Mouse (Mus musculus) forebrain, postnatal 0 days (tissue): Measurements from ENCODE around the gene BC052040. TPM values are rescaled to one million over a fixed set of nuclear protein-coding genes. Genes with fewer than 3 reads are reported as not detected.

Experiments
- ATAC-seq: fragments of 200-750 bp; cut with Nextera tagmentation; 2 replicates; pipeline ENCODE4 v1.8.0; 2017; ENCODE audit warnings: mild to moderate bottlenecking, moderate library complexity
- DNase-seq: peaks from one replicate; pipeline ENCODE4 v3.0.0-alpha.2; 2015
- H3K27ac ChIP-seq: fragments of 300-500 bp; sonication (generic); 2 replicates; pipeline ENCODE4 v1.5.1; 2014; ENCODE audit warnings: low read depth, mild to moderate bottlenecking, antibody characterized with exemption, low read length, moderate library complexity, mixed read lengths
- H3K27me3 ChIP-seq: fragments of 300-500 bp; sonication (generic); 2 replicates; pipeline ENCODE4 v1.6.1; 2014; ENCODE audit warnings: mild to moderate bottlenecking, low read length, mixed read lengths; ENCODE audit not compliant: insufficient read depth
- H3K36me3 ChIP-seq: fragments of 300-500 bp; sonication (generic); 2 replicates; pipeline ENCODE4 v1.6.1; 2014; ENCODE audit warnings: mild to moderate bottlenecking, moderate library complexity; ENCODE audit not compliant: insufficient read depth
- H3K4me1 ChIP-seq: fragments of 300-500 bp; sonication (generic); 2 replicates; pipeline ENCODE4 v1.6.1; 2014; ENCODE audit warnings: antibody characterized with exemption; ENCODE audit not compliant: insufficient read depth
- H3K4me2 ChIP-seq: fragments of 300-500 bp; sonication (generic); 2 replicates; pipeline ENCODE4 v1.6.1; 2014; ENCODE audit warnings: low read depth, mild to moderate bottlenecking, moderate library complexity
- H3K4me3 ChIP-seq: fragments of 300-500 bp; sonication (generic); 2 replicates; pipeline ENCODE4 v1.5.1; 2014; ENCODE audit warnings: low read depth, low read length, mixed read lengths
- H3K9ac ChIP-seq: fragments of 300-500 bp; sonication (generic); 2 replicates; pipeline ENCODE4 v1.6.1; 2014; ENCODE audit warnings: mild to moderate bottlenecking
- H3K9me3 ChIP-seq: fragments of 300-500 bp; sonication (generic); 2 replicates; pipeline ENCODE4 v1.6.1; 2016; ENCODE audit warnings: low read length
- CTCF ChIP-seq: sonication (generic); IDR thresholded peaks from 2 replicates; pipeline ENCODE4 v1.5.1; 2016; ENCODE audit warnings: antibody characterized with exemption, control low read depth, low read depth
- WGBS: fragments of 180-500 bp; shearing (Covaris S2); extraction: QIAGEN DNeasy Blood & Tissue Kit; methylation state at CpG from one replicate; pipeline ENCODE4 v1.1.7; 2014; 5-methylcytosine and 5-hydroxymethylcytosine counted together
- polyA plus RNA-seq: library from polyadenylated mRNA; unstranded; fragments of >200 nt; fragmentation: Nextera tagmentation; extraction: Ambion mirVana; gene quantifications from 2 replicates; pipeline ENCODE4 v1.2.1, GENCODE M21; 2015
- total RNA-seq: library from RNA; depleted of rRNA; stranded (reverse); fragments of >200 nt; gene quantifications from 2 replicates; pipeline ENCODE4 v1.2.3, GENCODE M21; 2014

The BC052040 gene
- total and polyA plus RNA-seq, 2 experiments from 2014 or later, result 12.5 to 15.1 TPM

DNA sequence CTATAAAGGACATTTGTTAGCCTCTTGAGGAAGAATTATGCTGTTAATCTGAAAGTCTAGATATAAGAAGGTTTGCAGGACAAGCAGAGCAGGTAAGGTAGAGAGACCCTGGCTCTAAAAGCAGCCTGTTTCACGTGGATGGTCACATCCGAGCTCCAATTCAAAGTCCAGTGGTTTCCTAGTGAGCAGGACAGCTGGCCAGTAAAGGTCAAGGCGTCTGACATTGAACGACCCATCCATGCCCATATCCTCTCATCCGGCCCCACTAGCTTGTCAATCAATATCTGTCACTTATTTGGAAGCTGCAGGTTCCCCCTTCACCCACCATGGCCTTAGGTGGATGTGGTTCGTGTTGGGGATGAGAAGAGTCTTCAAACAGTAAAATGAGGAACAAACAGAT is 142.7 kb downstream of the BC052040 start:
- Histone ChIP-seq H3K4me3 (no peak overlapping the region), H3K4me2 (no peak overlapping the region), H3K4me1 (peaks cover 8% of the 10 kb centered on the region; the same call in 1 of the 2 replicates), H3K9ac (no peak overlapping the region), H3K36me3 (no peaks in the 10 kb centered on the region), H3K9me3 (0 out of 2 replicates have a peak, but pooled peaks cover 1% of the 10 kb centered on the region), H3K27ac (peak overlapping the region; percentile 46), H3K27me3 (no peaks in the 10 kb centered on the region)
- DNase-seq, result no peak
- WGBS, result 38% methylated on average over 6 of the region's 6 CpGs
- ATAC-seq, result no peak
- no peak for TF ChIP-seq CTCF

DNA sequence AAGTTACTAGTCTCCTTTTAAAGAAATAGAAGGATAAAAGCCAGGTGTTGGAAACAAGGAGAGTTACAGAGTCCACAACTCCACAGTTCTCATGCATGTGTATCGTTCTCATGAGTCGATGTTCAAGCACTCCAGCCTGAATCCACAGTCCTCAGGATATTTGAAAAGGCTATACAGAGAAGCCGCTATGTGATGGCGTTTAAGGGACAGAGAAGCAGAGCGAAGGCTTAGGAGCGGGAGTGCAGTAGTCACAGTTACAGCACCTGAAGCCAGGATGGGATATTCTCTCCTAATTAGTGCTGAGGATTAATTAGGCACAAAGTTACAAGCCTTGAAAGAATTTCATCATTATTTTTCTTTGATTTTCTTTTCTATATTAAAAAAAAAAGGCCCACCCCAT is 143.2 kb downstream of the BC052040 start:
- H3K27ac ChIP-seq, result peak overlapping the region; percentile 46
- no peak for TF ChIP-seq CTCF
- no peaks in the 10 kb centered on the region for H3K9me3 ChIP-seq
- 36% methylated on average over 6 of the region's 6 CpGs for WGBS
- peak; percentile 44 for DNase-seq
- peaks cover 8% of the 10 kb centered on the region; the same call in 1 of the 2 replicates for H3K4me1 ChIP-seq
- no peaks in the 10 kb centered on the region for H3K27me3 ChIP-seq
- no peak for ATAC-seq
- no peak overlapping the region for H3K4me2 ChIP-seq
- no peak overlapping the region for H3K4me3 ChIP-seq
- no peak overlapping the region for H3K9ac ChIP-seq
- no peaks in the 10 kb centered on the region for H3K36me3 ChIP-seq

DNA sequence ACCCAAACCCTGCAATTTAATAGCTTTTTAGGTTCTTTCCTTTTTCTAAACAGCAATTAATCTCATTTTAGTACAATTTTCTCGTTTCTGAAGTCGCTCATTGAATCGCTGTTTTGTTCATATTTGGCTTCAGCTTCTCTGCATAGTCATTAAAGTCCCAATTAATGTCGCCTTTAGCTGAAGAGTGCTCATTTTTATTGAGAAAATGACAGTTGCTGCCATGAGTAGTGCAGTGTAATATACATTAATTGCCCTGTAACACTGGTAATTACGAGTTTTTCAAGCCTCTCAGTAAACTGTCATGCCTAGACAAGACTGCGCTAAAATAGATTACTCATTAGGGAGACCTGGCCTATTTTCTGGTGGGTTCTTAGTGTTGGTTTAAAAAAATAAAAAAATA is 144.0 kb downstream of the BC052040 start:
- no peaks in the 10 kb centered on the region for H3K36me3 ChIP-seq
- no peaks in the 10 kb centered on the region for H3K9me3 ChIP-seq
- 14% methylated on average over 6 of the region's 6 CpGs for WGBS
- no peak overlapping the region for H3K4me2 ChIP-seq
- TF ChIP-seq CTCF, result no peak
- H3K27ac ChIP-seq, result peak overlapping the region; percentile 60; the same call in 1 of the 2 replicates
- H3K27me3 ChIP-seq, result no peaks in the 10 kb centered on the region
- ATAC-seq (peak; percentile 89), DNase-seq (peak; percentile 64)
- H3K9ac ChIP-seq, result no peak overlapping the region
- H3K4me3 ChIP-seq, result no peak overlapping the region
- peaks cover 8% of the 10 kb centered on the region; the same call in 1 of the 2 replicates for H3K4me1 ChIP-seq

DNA sequence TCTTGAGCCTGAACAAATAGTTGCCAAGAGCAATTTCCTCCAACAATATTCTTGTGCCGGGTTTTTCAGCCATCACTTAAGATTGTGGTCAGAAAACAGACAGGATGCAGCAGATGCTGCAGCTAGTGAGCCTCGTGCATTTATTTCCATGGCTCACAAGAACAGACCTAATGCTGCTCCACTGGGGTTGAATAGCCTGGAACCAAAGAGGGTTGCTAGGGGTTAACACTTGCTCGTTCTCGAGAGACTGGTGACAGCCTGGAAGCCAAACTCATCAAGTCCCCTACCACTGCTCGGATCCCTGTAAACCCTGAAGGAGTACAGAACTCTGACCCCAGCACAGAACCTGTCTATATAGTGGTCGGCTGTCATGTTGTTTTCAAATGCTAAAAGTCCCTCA is 144.4 kb downstream of the BC052040 start:
- Histone ChIP-seq H3K9me3 (no peaks in the 10 kb centered on the region), H3K27ac (peak overlapping the region; percentile 60; the same call in 1 of the 2 replicates), H3K36me3 (no peaks in the 10 kb centered on the region), H3K4me2 (no peak overlapping the region), H3K9ac (no peak overlapping the region), H3K27me3 (no peaks in the 10 kb centered on the region), H3K4me1 (peaks cover 8% of the 10 kb centered on the region; the same call in 1 of the 2 replicates), H3K4me3 (no peak overlapping the region)
- ATAC-seq (peak; percentile 64), DNase-seq (peak; percentile 54)
- 13% methylated on average over 6 of the region's 6 CpGs for WGBS
- no peak for TF ChIP-seq CTCF

DNA sequence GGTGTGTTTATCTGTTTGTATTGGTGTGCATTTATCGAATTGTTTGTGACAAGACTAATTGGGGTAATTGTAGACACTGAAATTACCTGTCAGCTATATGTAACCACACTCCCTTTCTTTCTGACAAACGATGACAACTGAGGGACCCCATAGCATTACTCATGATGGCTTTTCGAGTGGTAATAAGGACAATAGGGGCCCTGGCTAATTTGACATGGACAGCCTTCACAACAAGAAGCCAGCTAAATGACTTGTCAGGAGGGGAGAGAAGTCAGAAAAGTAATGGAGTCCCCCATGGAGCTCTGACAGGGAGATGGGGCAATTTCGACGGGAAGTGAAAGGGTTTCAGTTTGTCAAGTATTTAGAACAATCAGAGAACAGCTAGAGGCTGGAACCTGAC is 145.3 kb downstream of the BC052040 start:
- DNase-seq, result no peak

DNA sequence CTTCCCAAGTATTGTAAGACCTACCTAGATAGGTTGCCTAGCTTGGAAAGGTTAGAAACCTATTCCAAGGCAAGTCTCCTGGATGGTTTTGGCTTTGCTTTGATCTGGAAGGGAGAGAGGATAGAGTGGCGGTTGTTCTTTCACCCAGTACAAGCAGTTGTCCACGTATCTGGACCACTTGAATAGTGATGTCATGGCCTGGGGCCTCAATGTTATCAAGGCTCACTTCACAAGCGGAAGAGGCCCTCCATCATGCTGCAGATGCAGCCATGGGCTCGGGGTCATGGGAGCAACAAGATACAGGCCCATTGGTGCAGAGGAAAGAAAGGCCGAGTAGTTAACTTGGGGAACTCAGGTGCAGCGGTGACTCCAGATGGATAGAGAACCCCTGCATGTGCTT is 147.1 kb downstream of the BC052040 start:
- no peak overlapping the region for H3K27ac ChIP-seq
- no peak overlapping the region for H3K9ac ChIP-seq
- H3K27me3 ChIP-seq, result no peaks in the 10 kb centered on the region
- WGBS, result 95% methylated on average over 6 of the region's 6 CpGs
- no peak for ATAC-seq
- H3K4me2 ChIP-seq, result no peak overlapping the region
- H3K9me3 ChIP-seq, result no peaks in the 10 kb centered on the region
- DNase-seq, result no peak
- TF ChIP-seq CTCF, result no peak
- H3K4me3 ChIP-seq, result no peak overlapping the region
- peaks cover 3% of the 10 kb centered on the region; the same call in 1 of the 2 replicates for H3K4me1 ChIP-seq
- H3K36me3 ChIP-seq, result no peaks in the 10 kb centered on the region

More for the DNA sequence above, 145.3 kb downstream of the BC052040 start:
- Histone ChIP-seq H3K9me3 (no peaks in the 10 kb centered on the region), H3K9ac (no peak overlapping the region), H3K27me3 (no peaks in the 10 kb centered on the region), H3K4me1 (peaks cover 8% of the 10 kb centered on the region; the same call in 1 of the 2 replicates), H3K27ac (no peak overlapping the region), H3K4me3 (no peak overlapping the region), H3K4me2 (no peak overlapping the region), H3K36me3 (no peaks in the 10 kb centered on the region)
- no peak for TF ChIP-seq CTCF
- ATAC-seq, result no peak
- 42% methylated on average over 5 of the region's 5 CpGs for WGBS

DNA sequence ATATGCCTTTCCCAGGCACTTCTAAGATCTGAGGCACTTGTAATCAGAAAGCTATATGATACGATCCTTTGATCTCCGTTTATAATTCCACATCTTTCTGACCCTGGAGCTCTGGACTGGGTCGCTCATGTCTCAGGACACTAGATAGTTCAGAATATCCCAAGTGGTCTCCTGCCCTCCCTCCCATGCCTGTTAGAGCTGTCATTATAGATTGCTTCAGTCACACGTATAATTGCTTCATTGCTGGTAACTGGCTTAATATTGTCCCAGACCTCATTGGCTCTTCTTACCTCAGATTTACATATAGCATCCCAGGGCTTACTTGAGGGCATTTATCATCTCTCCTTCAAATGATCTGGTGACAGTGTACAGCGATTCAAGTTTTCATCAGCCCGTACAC is 149.0 kb downstream of the BC052040 start:
- no peak for DNase-seq
- WGBS, result 80% methylated on average over 6 of the region's 6 CpGs
- no peak for ATAC-seq
- H3K4me1 ChIP-seq, result 0 out of 2 replicates have a peak, but pooled peaks cover 1% of the 10 kb centered on the region
- H3K36me3 ChIP-seq, result no peaks in the 10 kb centered on the region
- no peak overlapping the region for H3K27ac ChIP-seq
- H3K27me3 ChIP-seq, result no peaks in the 10 kb centered on the region
- no peak for TF ChIP-seq CTCF
- no peak overlapping the region for H3K9ac ChIP-seq
- H3K4me3 ChIP-seq, result no peak overlapping the region
- no peaks in the 10 kb centered on the region for H3K9me3 ChIP-seq
- no peak overlapping the region for H3K4me2 ChIP-seq
